Mouse (Mus musculus) stomach, postnatal 0 days (tissue): ENCODE data around the gene Siah1a. TPM values are rescaled to one million over a fixed set of nuclear protein-coding genes. Genes with fewer than 3 reads are reported as not detected.
A peak's percentile ranks its signal among the peaks of the same experiment; 100 is the strongest.

Experiments
- ATAC-seq: fragments of 200-750 bp; cut with Nextera tagmentation; 2 replicates; pipeline ENCODE4 v1.8.0; 2017; ENCODE audit not compliant: low FRiP score, low TSS enrichment
- DNase-seq: peaks from one replicate; pipeline ENCODE4 v3.0.0-alpha.2; 2016; ENCODE audit warnings: low spot score
- H3K27ac ChIP-seq: fragments of 300-500 bp; sonication (generic); replicated peaks from 2 replicates; pipeline ENCODE4 v1.5.1; 2014; ENCODE audit warnings: mild to moderate bottlenecking, control low read depth
- H3K27me3 ChIP-seq: fragments of 300-500 bp; sonication (generic); 2 replicates; pipeline ENCODE4 v1.6.1; 2014; ENCODE audit warnings: low read length; ENCODE audit not compliant: control insufficient read depth, insufficient read depth
- H3K36me3 ChIP-seq: fragments of 300-500 bp; sonication (generic); 2 replicates; pipeline ENCODE4 v1.6.1; 2014; ENCODE audit warnings: low read length, mixed read lengths; ENCODE audit not compliant: control insufficient read depth, insufficient read depth
- H3K4me1 ChIP-seq: fragments of 300-500 bp; sonication (generic); replicated peaks from 2 replicates; pipeline ENCODE4 v1.6.1; 2014; ENCODE audit warnings: antibody characterized with exemption; ENCODE audit not compliant: control insufficient read depth, insufficient read depth
- H3K4me2 ChIP-seq: fragments of 300-500 bp; sonication (generic); replicated peaks from 2 replicates; pipeline ENCODE4 v1.6.1; 2014; ENCODE audit warnings: low read depth, mild to moderate bottlenecking, control low read depth, moderate library complexity
- H3K4me3 ChIP-seq: fragments of 300-500 bp; sonication (generic); 2 replicates; pipeline ENCODE4 v1.5.1; 2014; ENCODE audit warnings: low read depth, low read length, control low read depth
- H3K9ac ChIP-seq: fragments of 300-500 bp; sonication (generic); 2 replicates; pipeline ENCODE4 v1.6.1; 2014; ENCODE audit warnings: mild to moderate bottlenecking, low read length, control low read depth, mixed read lengths
- H3K9me3 ChIP-seq: fragments of 300-500 bp; sonication (generic); 2 replicates; pipeline ENCODE4 v1.6.1; 2016; ENCODE audit warnings: low read length; ENCODE audit not compliant: control insufficient read depth
- CTCF ChIP-seq: IDR thresholded peaks from 2 replicates; pipeline ENCODE4 v1.5.1; 2016; ENCODE audit warnings: antibody characterized with exemption, low read depth, mild to moderate bottlenecking, moderate library complexity
- EP300 ChIP-seq: optimal IDR thresholded peaks from 2 replicates; pipeline ENCODE3; 2016; ENCODE audit warnings: antibody characterized with exemption
- WGBS: fragments of 180-500 bp; shearing (Covaris S2); extraction: QIAGEN DNeasy Blood & Tissue Kit; methylation state at CpG from one replicate; pipeline ENCODE4 v1.1.7; 2014; 5-methylcytosine and 5-hydroxymethylcytosine counted together
- polyA plus RNA-seq: library from polyadenylated mRNA; unstranded; fragments of >200 nt; fragmentation: Nextera tagmentation; extraction: Ambion mirVana; gene quantifications from 2 replicates; pipeline ENCODE4 v1.2.1, GENCODE M21; 2015

Siah1a gene
- polyA plus RNA-seq, 1 experiment from 2014 or later, result 36.3 TPM

GRCm38 (mm10) chr8:86749842-86750241 lies 4.1 kb upstream of the Siah1a start:
- ATAC-seq, result no peak
- Histone ChIP-seq H3K36me3 (no peaks in the 10 kb centered on the region), H3K27ac (no peak overlapping the region), H3K9me3 (no peaks in the 10 kb centered on the region), H3K4me1 (no peaks in the 10 kb centered on the region; the same call in 1 of the 2 replicates), H3K27me3 (no peaks in the 10 kb centered on the region), H3K4me3 (no peak overlapping the region), H3K4me2 (no peak overlapping the region), H3K9ac (no peak overlapping the region)
- no peak for DNase-seq
- 52% methylated on average over 2 of the region's 2 CpGs for WGBS
- TF ChIP-seq CTCF, result no peak
- TF ChIP-seq EP300, result no peak

DNA sequence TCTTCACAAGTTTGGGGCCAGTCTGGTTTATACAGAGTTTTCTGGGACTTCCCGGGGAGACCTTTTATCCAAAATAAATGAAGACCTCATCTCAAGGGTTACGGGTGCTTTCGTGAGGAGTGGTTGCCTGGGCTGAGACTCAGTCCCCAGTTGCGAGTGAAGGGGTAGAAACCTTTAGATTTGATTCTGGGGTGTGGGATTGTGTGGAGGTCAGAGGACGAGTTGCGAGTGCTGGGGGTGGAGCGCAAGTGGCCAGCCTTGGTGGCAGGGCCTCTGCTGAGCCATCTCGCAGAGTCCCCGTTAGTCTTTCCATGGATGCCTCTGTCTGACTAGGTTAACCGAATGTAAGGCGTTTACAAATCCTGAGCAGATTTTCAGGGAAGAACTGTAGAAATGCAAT lies 777 bp upstream of the Siah1a start:
- H3K4me1 ChIP-seq, result no peaks in the 10 kb centered on the region; the same call in 1 of the 2 replicates
- ATAC-seq, result peak; percentile 6; the same call in 1 of the 2 replicates
- H3K27ac ChIP-seq, result peak overlapping the region; percentile 81; the same call in 1 of the 2 replicates
- peak overlapping the region; percentile 72 for H3K4me2 ChIP-seq
- H3K9me3 ChIP-seq, result no peaks in the 10 kb centered on the region
- WGBS, result 4% methylated on average over 11 of the region's 11 CpGs
- peak overlapping the region; percentile 91 for H3K4me3 ChIP-seq
- peak; percentile 20 for DNase-seq
- no peaks in the 10 kb centered on the region for H3K27me3 ChIP-seq
- no peaks in the 10 kb centered on the region for H3K36me3 ChIP-seq
- no peak for TF ChIP-seq EP300
- no peak for TF ChIP-seq CTCF
- H3K9ac ChIP-seq, result peak overlapping the region; percentile 98

GRCm38 (mm10) chr8:86745935-86746441 lies 254 bp upstream of the Siah1a start:
- peak; percentile 95 for DNase-seq

GRCm38 (mm10) chr8:86744313-86745220 lies 1.2 kb downstream of the Siah1a start:
- Histone ChIP-seq H3K36me3 (no peaks in the 10 kb centered on the region), H3K4me3 (peak overlapping the region; percentile 91), H3K27me3 (no peaks in the 10 kb centered on the region), H3K4me2 (peak overlapping the region; percentile 69), H3K27ac (peak overlapping the region; percentile 99), H3K9me3 (no peaks in the 10 kb centered on the region), H3K9ac (peak overlapping the region; percentile 98), H3K4me1 (no peaks in the 10 kb centered on the region; the same call in 1 of the 2 replicates)
- DNase-seq, result no peak
- 6% methylated on average over 18 of the region's 18 CpGs for WGBS
- no peak for TF ChIP-seq EP300
- no peak for TF ChIP-seq CTCF
- no peak for ATAC-seq

More at GRCm38 (mm10) chr8:86745935-86746441, 254 bp upstream of the Siah1a start:
- Histone ChIP-seq H3K9me3 (no peaks in the 10 kb centered on the region), H3K27ac (peak overlapping the region; percentile 99), H3K4me3 (peak overlapping the region; percentile 91), H3K9ac (peak overlapping the region; percentile 98), H3K4me1 (no peaks in the 10 kb centered on the region; the same call in 1 of the 2 replicates), H3K36me3 (no peaks in the 10 kb centered on the region), H3K27me3 (no peaks in the 10 kb centered on the region), H3K4me2 (peak overlapping the region; percentile 72)
- ATAC-seq, result peak; percentile 91
- WGBS, result under 1% methylated on average over 41 of the region's 70 CpGs
- no peak for TF ChIP-seq EP300
- no peak for TF ChIP-seq CTCF

DNA sequence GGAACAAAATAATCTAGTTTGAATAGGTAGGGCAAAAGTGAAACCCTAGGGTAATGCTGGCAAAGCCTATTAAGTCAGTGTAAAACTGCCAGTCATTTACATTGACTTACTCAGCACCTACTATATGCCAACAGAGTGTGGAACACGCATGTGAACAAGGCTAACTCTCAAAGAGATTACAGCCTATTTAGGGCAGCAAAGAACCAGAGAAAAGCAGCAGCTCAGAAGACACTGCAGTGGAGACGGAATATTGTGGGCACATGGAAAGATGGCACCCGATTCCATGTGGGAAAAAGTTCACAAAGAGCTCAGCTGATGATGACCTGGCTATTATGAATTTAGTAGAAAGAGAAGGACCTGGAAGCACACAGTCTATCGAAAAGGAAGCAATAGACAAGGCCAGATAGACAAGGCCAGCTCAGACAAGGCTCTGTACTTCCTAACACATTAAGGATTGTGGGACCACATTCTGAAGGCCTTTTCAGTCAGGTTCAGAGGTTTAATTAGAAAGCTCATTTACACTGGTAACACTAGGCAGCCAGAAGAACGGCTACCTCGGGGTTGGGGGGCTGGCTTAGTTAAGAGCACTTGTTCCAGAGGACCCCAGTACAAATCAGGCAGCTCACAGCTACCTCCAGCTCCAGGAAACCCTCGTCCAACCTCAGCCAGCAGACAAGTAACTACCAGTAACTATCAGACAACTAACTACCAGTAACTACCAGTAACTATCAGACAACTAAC lies 3.0 kb downstream of the Siah1a start:
- no peak for ATAC-seq
- TF ChIP-seq EP300 (no peak), CTCF (no peak)
- H3K27ac ChIP-seq, result no peak overlapping the region
- no peak overlapping the region for H3K4me2 ChIP-seq
- no peaks in the 10 kb centered on the region; the same call in 1 of the 2 replicates for H3K4me1 ChIP-seq
- no peaks in the 10 kb centered on the region for H3K27me3 ChIP-seq
- no peak overlapping the region for H3K9ac ChIP-seq
- no peaks in the 10 kb centered on the region for H3K9me3 ChIP-seq
- H3K4me3 ChIP-seq, result no peak overlapping the region
- no peaks in the 10 kb centered on the region for H3K36me3 ChIP-seq
- 84% methylated on average over 7 of the region's 7 CpGs for WGBS
- no peak for DNase-seq
